In genomic region chr4:133291255-133291654, GRCm38 (mm10) we compare ENCODE assay signal across 18 mouse cellular contexts.
"Had no signal": no experiment of that assay in that cellular context is flagged by ENCODE, and none has a peak within 500 bp of the region (broad histone marks: within the 10 kb centered on the region; RNA-seq: fewer than 3 reads in every experiment).

No protein-coding gene starts in this region.

- H3K27me3 ChIP-seq: lung, embryonic 15.5 days; midbrain, embryonic 15.5 days; neural tube, embryonic 12.5 days; stomach, embryonic 15.5 days had no signal

- H3K4me3 ChIP-seq: lung, embryonic 15.5 days; midbrain, embryonic 12.5 days; midbrain, embryonic 15.5 days; neural tube, embryonic 12.5 days; stomach, embryonic 15.5 days had no signal

- H3K9me3 ChIP-seq: lung, embryonic 15.5 days; midbrain, embryonic 12.5 days; midbrain, embryonic 15.5 days; neural tube, embryonic 12.5 days; stomach, embryonic 15.5 days had no signal

- ATAC-seq: inflammation-experienced regulatory T-cells, adult 6 months; intestine, embryonic 16.5 days; midbrain, embryonic 15.5 days had no signal

- H3K27ac ChIP-seq: lung, embryonic 15.5 days; midbrain, embryonic 12.5 days; neural tube, embryonic 12.5 days; stomach, embryonic 15.5 days had no signal

- H3K4me2 ChIP-seq: lung, embryonic 15.5 days; midbrain, embryonic 12.5 days; midbrain, embryonic 15.5 days; neural tube, embryonic 12.5 days; stomach, embryonic 15.5 days had no signal

- H3K9ac ChIP-seq: lung, embryonic 15.5 days; midbrain, embryonic 12.5 days; midbrain, embryonic 15.5 days; neural tube, embryonic 12.5 days; stomach, embryonic 15.5 days had no signal

- DNase-seq: kidney, adult 18-20 months; kidney, adult 9 months; kidney, postnatal 14 days; kidney, postnatal 4 days; lung, adult 18-20 months; lung, postnatal 10 days; lung, postnatal 36 days; retina, postnatal 1 day; right cerebral cortex, postnatal 25 days; spleen, adult 18-20 months; thymus, postnatal 25 days had no signal

- H3K36me3 ChIP-seq: midbrain, embryonic 15.5 days had no signal
